Mouse (Mus musculus) kidney, postnatal 10 days (tissue): Measurements from ENCODE around the gene Hist1h2br.
"Not testable (repeated sequence)": the region's sequence is repeated elsewhere in the genome, so short reads cannot be mapped to it uniquely, and the experiment has no call there.

Experiments
- DNase-seq: peaks from one replicate; pipeline ENCODE4 v3.0.0; 2021; ENCODE audit warnings: mixed read lengths

Gene Hist1h2br

GRCm38 (mm10) chr13:21847883-21848282 is 14.3 kb downstream of the Hist1h2br start:
- no peak for DNase-seq

- not testable (repeated sequence) for DNase-seq
These were observed 17.2 kb downstream of the Hist1h2br start for GRCm38 (mm10) chr13:21850696-21851095.

GRCm38 (mm10) chr13:21852215-21852945 is 18.8 kb downstream of the Hist1h2br start:
- DNase-seq = peak; percentile 19

DNA sequence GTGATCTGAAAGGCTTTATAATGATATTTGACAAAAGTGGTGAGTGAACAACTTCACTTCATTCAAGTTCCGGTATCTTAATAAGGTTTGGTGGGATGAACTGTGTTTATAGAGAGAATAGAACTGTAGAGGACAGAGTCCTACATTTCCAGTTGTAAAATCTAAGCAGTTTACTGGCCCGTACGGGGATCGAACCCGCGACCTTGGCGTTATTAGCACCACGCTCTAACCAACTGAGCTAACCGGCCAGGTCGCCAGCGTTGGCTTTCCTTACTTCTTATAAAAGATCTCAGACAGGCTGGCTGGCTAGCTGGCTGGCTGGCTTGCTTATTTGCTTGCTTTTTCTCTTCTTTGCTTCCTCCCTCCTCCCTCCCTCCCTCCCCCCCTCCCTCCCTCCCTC is 21.6 kb downstream of the Hist1h2br start:
- peak; percentile 47 for DNase-seq

DNA sequence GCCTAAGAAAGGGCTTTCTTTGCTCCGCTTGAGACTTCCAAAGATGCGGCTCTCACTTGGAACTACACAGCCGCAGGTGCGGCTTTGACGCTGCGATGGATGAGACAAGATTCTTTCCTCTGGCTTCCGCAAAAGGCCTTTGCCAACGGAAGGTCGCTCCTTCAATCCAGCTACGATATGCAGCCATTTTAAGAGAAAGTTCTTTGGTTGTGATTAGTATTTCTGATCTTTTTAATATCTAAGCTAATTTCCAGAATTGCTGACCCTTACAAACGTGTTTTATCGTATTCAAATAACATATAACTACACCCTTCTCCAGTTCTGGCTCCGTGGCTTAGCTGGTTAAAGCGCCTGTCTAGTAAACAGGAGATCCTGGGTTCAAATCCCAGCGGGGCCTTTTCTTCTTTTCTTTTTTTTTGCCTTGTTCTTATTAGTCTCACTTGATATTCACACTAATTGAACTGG is 22.2 kb downstream of the Hist1h2br start:
- peak; percentile 10 for DNase-seq

- no peak for DNase-seq
These were observed 28.1 kb downstream of the Hist1h2br start for GRCm38 (mm10) chr13:21861608-21862007.

DNA sequence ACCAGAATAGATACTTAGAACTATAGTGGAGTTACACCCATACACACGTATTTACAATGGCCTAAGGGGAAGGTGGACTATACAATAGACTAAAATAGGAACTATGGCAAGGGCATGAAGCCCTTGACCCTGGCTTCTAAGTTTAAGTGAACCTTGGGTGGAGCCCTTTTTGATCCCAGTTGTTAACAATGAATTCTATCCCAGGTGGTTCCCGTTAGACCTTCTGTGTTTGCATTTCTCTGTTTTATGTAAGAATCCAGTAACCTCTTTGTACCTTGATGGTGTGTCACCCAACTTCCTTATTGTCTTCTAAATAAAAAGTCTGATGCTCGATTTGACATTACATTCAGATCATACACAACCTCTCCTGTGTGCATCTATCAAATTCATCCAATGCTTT is 32.0 kb downstream of the Hist1h2br start:
- DNase-seq = not testable (repeated sequence)

- no peak for DNase-seq
These were observed 47.2 kb downstream of the Hist1h2br start for GRCm38 (mm10) chr13:21880735-21881134.

DNA sequence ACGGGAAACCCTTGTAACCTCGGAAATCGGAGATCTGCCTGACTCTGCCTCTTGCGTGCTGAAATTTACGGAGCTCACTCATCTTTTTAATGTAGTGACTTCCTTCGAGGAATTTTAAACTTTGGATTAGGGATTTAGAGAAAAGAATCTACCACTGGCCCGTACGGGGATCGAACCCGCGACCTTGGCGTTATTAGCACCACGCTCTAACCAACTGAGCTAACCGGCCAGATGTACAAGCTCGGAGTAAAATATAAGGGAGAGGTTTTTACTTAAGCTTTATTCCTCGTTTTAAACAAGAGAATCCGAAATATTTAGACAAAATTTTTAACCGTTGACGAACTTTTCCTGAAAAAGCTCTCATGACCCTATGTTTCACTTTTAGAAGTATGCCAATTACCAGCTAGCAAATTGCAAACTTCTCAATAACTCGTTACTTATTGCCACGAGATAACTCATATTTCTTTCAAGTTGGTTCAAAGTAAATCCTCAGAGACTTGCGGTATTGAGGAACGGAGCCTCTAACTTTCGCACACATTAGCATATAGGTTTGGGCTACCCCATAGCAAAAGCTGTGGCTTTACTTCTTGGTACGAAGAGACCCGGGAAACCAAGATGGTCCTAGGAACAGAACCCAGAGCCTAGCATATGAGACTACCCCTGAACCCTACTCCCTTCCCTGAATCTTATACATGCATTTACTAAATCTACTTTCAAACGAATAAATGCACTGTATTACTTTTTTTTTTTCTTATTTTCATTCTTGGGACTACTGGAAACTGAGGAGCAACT is 48.5 kb downstream of the Hist1h2br start:
- DNase-seq = peak; percentile 12

DNA sequence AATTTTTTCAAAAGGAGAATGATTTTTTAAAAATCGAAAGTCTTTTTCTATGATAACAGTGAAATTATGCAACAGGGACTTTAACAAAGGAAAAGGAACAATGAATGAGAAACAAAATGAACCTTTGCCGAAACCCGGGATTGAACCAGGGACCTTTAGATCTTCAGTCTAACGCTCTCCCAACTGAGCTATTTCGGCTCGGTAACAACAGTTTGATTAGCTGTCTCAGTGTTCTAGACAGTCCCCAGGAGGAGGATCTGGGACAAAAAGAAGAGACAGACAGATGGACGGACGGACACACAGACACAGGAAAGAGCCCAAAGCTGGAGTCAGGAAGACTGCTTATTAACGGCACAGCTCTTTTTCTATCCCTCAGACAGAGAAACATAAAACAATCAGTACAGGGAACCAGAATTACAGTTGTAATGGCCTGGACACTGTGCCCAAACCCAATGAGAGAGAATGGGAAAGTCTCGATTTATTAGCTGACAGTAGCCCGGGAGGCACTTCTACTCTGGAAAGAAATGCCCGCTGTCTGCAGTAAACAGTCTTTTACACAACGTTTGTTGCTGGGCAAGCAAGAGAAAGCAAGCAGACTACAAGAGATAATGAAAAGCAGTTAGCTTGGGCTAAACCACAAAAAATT is 49.3 kb downstream of the Hist1h2br start:
- DNase-seq = peak; percentile 9

GRCm38 (mm10) chr13:21883407-21883806 is 49.9 kb downstream of the Hist1h2br start:
- no peak for DNase-seq

DNA sequence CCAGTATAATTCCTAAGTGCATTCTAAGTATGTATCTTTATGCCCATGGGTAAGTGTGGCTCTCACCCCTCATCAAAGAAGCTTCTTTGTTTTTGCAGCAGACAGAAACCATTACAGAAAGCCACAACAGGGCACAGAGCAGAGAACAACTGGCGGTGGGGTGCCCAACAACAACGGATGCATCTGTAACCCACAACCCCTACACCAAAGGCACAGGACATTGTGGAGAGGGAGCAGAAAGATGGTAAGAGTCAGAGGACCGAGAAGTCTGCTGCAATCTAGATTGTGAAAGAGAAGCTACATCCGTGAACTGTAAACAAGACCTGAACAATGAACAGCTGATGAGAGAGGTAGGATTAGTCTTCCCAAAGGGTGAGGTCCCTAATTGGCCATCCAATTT is 51.0 kb downstream of the Hist1h2br start:
- DNase-seq = no peak
